Mouse (Mus musculus) 3134 (cell line): ENCODE measurements around the gene Gpank1.

Experiments
- DNase-seq: peaks from one replicate; pipeline ENCODE4 v3.0.0-alpha.2; 2011; ENCODE audit warnings: low spot score; ENCODE audit not compliant: insufficient read length; ENCODE audit errors: extremely low read depth

Gene Gpank1

DNA sequence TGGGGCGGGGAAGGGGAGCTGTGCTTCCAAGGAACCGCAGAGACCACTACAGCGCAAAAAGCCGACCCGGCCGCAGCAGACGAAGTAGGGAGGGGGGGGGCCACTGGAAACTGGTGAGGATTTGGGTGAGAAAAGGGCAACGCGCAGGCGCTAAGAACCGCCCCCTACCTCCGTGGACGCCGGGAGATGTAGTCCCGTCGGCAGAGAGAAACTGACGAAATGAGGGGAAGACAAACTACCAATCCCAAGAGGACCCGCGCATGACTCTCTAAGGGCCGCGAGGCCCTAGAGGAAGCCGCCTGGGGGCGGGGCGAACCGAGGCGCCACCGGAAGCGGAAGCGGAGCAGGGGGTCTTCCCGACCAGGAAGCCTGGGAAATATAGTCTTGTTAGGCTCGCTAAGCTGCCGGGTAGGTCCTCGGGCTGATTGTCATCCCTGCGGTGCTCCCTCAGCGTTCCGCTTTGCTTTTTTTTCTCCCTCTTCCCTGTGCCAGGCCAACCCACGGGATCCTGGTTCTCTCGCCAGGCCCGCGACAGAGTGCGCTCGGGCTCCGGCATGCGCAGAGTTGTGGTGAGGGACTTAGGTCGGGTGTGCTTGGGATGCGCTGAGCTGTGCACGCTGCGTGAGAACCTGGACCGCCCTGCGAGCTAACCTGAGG is at the start of gene Gpank1:
TSS of gene Gpank1 (plus strand) at position 313 of the 657 bp plus-strand sequence.
- peak; percentile 100 for DNase-seq

DNA sequence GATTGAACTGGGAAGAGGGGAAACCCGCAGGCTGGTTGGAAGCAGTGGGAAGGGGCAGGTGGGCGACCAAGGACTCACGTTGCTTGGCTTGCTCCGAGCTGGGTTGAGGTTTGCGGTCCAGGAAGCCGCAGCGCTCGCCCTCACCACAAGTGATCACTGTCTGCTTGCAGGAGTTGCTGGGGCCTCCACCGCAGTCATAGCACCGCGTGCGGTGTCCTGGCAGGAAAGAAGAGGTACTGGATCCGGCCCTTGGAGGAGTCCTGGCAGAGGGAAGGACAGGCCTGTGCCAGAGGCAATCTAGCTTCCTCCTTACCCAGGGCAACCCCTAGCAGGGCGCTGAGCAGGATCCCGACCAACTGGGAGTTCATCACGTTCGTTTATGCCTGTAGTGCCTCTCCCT is 47.2 kb upstream of the Gpank1 start:
- no peak for DNase-seq

DNA sequence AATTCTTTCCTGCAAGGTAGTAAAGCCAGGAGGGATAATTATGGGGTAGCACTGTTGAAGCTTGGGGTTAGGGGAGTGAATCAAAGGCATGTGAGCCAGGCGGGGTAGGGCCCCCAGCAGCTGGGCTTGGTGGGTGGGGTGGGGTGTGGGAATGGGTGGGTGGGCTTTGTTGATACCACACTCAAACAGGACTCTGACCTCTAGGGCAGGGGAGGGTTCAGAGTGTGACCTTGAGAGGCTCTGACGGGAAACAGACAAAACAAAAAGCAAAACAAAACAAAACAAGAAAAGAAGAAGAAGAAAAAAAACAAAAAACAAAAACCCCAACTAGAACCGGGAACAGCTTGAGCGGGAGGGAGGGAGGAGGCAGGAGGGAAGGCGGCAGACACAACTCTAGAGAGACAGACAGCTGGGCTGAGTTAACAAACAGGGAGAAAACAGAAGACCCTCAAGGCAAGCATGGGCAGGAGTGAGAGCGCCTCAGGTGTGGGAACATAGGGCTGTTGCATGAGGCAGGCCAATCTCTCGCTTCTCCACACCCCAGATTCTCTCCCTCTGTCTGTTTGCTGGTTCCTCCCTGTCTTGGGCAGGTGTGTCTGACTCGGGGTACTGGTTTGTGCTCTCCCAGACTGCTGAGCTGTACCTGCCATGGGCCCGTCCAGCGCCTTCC is 44.6 kb upstream of the Gpank1 start, which contains the start of gene Ly6g6e:
TSS of gene Ly6g6e (plus strand) at position 396 of the 670 bp plus-strand sequence.
- no peak for DNase-seq

DNA sequence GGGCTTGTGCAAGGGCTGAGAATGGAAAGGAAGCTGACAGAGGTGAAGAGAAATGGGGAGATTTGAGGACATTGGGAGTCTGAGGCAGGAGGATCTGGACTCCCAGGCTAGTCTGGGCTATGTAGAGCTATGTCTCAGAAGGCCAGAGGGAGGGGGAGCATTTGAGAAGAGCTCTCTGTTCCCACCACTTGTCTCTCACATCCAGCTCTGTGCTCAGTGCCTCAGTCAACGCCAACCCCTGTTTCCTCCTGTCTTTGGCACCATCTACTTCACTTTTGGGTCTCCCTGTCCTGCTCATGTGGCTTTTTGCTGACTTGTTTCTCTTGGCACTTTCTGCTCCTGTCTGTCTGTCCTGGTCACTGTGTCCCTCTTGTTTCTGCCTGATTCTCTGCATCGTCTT is 44.0 kb upstream of the Gpank1 start:
- DNase-seq: no peak

DNA sequence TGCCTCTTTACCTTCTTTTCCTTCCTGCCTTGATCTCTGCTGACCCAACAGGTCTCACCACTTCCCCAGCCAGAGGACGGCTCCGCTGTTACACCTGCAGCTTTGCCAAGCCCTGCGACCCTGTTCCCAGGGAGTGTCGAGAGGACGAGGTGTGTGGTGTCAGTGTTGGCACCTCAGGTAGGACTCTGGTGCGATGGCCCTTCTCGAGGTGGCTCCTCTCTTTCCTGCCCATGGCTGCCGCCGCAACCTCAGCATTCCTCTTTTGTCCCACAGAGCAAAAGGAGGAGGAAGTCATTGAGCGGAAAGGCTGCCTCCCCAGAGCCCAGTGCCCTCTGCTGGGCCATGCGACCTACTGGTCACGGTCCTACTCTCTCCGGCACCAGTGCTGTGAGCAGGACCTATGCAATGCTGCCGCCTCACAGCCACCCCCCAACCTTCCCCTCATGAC is 43.4 kb upstream of the Gpank1 start, which contains the start of gene Ly6g6d:
TSS of gene Ly6g6d (minus strand) at position 280 of the 448 bp plus-strand sequence.
- no peak for DNase-seq

DNA sequence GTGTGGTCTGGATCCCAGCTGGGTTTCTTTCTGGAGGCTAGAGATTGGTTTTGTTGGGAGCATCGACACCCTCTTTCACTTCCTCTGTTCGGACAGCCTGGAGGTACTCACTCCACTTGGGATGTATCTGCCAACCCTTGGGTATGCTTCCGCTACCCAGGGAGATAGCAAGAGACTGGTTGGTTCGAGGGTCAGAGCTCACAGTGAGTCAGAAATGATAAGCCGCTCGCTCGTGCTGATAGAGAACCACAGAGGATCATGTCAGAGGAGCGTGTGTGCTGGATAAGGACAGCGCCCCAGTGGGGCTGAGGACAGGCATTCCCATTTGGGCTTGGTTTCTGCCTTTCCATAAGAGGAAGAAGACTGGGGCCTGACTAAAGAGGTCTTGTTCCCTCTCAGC is 41.5 kb upstream of the Gpank1 start:
- no peak for DNase-seq

DNA sequence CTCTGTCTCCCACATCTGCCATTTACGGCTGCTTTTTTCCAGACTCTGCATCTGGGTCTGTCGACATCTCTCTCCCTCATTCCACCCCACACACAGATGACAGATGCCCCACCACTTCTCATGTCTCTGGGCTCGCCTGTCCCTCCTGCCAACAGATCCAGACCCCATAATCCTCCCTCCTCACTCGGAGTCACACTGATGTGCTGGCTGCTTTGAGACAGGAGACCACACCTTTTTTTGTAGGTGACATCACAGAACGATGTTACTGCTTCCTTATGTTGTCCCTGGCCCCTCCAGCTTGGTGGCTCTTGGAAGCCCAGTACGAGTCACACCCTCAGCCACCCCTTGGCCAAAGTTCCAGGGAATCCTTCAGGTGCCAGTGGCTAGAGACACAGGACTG is 41.0 kb upstream of the Gpank1 start:
- DNase-seq: no peak

DNA sequence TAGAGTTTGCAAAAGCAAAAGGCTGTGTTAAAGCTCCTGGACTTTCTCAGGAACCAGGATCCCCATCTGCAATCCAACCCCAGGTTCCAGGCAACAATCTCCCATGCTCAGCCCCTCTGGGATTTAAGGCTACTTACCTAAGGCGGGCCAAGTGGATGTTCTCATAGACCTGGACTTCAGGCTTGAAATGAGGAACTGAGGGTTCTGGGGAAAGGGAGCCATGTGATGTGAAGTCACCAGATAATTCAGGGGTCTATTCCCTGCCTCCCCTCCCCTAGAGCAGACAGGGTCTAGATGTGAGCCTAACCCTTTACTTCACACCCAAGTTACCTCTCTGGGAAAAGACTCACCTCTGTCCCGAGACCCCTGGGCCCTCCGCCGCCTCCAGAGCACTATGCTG is 40.5 kb upstream of the Gpank1 start:
- DNase-seq: no peak

DNA sequence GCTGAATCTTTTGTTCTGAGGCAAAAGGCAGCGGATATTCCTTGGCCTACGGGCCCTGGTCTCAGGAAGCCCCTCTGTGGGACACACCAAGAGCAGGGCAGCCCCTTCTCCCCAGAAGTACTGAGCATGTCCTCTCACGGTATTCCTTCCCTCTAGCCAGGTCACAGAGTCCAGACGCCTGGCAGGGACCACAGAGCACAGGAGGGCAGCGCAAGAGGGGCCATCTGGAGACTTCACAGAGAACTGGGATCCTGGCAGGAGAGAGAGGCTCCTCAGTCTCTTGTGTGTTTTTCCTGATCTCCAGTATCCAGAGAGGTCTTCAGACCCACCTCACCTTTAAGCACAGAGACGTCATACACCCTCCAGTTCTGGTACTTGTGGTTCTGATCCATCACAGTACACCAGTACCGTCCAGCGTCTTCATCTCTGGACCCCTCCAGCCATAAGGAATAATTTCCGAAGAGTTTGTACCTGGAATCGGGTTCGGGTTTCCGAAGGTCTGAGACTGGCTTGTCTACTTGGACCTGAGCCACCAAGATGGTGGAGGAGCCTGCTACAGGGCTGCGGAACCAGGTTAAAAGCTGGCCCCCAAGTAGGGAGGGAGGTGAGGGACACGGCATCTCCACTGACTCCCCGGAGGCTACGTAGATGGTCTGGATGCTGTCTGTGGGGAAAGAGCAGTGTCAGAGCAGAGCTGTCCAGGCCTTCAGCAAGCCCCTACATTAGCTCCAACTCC is 38.2 kb upstream of the Gpank1 start:
- DNase-seq: no peak

DNA sequence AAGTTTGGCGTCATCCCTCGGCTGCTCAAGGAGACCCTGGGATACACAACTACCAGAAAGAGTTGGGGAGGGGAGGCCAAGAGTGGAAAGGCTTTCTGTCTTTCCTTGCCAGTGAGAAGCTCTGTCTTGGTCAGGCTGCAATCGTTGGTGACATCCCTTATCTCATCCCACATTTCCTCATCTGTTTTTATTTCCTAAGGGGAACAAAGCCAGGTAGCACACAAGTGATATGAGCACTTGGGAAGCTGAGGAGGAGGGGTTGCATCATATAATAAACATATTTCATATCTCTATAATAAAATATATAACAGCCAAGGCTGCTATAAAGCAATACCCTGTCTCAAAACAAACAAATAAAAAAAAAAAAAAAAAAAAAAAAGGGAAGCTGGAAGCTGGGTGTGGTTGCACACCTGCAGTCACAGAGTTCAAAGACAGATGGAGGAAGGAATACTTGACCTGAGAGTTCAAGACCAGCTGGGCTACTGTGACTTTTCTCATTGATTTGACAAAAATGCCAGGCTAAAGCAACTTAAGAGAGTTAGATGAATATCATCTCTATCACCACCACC is 37.2 kb upstream of the Gpank1 start:
- DNase-seq: no peak

DNA sequence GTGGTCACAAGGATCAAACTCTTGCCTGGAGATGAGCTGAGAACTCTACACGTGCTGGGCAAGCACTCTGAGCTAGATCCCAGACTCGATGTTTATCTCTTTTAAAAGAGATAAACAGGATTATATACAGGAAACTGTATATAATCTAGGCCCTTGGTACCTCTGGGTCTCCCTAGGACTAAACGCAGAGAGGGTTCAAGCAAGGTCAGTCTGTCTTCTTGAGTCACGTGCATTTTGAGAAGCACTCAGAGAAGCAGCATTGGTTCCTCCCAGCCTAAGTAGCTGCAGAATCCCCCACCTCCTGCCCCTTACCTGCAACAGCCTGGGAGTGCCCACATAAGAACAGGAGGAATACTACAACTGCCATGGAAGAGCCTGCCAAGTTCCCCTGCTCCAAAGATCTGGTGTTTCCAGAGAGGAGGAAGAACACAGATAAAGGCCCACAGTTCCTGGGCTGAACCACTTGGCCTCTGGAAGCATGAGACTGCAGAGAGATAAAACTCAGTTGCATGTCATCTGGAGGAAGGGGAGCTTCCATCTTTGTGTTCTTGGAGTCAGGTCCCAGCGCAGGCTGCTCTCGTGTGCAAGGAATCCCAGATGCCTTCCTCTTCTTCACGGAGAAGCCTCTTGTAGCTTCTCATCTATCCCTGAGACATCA is 35.9 kb upstream of the Gpank1 start, which contains the start of gene Ly6g6f:
TSS of gene Ly6g6f (minus strand) at position 403 of the 658 bp plus-strand sequence.
- no peak for DNase-seq

DNA sequence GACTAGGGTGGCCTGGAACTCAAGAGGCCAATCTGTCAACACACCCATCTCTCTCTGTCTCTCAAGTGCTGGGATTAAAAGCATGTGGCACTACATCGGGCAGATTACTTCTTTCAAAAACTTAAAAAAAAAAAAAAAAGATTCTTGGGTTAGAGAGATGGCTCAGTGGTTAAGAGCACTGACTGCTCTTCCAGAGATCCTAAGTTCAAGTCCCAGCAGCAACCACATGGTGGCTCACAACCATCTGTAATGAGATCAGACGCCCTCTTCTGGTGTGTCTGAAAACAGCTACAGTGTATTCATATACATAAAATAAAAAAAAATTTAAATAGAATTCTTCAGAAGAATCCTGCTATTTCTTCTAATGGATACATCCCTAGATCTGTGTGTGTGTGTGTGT is 33.1 kb upstream of the Gpank1 start:
- DNase-seq: no peak

DNA sequence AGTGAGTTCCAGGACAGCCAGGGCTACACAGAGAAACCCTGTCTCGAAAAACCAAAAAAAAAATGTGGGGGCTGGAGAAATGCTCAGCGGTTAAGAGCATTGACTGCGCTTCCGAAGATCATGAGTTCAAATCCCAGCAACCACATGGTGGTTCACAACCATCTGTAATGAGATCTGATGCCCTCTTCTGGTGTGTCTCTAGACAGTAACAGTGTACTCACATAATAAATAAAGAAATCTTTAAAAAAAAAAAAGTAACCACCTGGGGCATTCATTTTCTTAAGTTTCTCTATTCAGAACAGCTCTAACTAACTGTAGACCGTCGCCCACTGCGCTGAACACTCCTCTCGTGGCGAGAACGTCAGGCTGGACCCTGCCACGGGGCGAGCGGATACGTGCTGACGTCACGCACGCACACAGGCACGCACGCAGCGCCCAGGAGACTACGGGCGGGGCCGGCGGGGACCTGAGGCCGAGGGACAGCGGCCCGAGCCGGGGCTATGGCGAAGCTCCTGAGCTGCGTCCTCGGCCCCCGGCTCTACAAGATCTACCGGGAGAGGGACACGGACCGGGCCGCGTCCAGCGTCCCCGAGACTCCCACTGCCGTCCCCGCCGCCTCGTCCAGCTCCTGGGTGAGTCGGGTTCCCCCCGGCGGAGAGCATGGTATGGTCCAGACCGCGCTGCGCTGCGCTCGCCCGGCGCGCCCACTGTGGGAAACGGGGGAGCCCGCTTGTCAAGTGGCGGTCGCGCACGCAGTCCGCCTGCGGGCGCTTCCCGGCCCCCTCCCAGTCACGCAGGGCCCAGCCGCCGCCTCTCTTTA is 32.2 kb upstream of the Gpank1 start, which contains the start of gene Abhd16a:
TSS of gene Abhd16a (plus strand) at position 439 of the 820 bp plus-strand sequence.
- DNase-seq: peak; percentile 95

DNA sequence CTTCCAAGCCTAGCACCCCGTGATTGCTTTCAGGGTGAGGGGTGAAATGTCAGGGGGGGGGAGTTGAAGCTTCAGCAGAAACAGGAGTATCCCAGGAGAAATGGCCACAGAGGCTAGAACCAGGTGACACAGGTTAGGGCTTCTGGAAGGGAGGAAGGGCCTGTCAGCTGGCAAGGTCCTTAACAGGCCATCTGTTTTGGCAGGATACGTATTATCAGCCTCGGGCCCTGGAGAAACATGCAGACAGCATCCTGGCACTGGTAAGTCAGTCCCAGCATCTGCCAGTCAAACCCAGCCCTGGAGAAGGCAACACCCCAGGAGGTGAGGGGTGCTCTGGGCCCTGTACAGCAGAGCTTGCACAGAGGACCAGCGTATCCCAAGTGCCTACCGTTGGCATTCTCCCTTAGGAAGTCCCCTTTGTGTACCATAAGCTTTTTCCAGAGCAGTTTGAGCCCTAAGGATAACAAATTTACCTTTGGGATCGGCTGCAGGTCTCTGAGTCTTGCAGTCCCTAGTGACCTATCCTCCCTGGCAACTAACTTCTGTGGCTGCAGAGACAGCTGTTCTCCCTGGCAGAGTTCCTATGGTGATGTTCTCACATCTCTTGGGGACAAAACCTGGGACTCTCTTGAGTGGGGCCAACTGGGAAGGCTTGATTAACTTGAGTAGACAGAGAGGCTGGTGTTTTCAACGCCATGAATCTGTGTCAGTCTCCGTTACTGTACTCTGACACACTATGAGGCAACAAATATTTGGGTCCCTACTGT is 30.9 kb upstream of the Gpank1 start:
- DNase-seq: no peak

DNA sequence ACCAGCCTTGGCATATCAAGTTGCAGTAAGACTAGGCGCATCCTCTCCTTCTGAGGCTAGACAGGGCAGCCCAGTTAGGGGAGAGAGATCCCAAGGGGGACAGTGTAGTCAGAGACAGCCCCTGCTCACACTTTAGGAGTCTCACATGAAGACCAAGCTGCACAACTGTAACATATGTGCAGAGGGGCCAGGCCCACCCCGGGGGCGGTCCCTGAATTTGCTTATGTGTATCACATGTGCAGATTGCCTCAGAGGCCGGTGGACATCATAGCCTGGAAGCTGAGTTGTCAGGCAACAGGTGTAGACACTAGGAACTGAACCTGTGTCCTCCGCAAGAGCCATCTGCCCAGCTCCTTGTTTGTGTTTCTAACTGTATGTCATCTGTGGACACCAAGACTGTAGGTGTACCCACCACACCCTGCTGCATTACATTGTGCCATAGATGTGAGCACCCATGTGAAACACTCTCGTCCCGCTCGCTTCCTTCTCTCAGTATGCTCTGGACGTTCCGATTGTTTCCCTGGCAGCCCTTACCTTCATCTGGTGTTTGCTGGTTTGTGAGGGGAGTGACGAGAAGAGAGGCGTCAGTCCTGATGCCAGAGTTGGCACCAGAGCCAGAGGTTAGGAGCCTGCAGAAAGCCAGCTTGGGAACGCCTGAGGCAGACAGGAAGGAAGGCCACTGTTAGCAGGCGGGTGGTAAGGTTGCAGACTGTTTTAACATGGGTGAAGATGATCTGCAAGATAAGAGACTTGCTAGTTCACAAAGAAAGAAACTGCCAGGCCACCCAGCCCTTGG is 28.7 kb upstream of the Gpank1 start:
- no peak for DNase-seq

DNA sequence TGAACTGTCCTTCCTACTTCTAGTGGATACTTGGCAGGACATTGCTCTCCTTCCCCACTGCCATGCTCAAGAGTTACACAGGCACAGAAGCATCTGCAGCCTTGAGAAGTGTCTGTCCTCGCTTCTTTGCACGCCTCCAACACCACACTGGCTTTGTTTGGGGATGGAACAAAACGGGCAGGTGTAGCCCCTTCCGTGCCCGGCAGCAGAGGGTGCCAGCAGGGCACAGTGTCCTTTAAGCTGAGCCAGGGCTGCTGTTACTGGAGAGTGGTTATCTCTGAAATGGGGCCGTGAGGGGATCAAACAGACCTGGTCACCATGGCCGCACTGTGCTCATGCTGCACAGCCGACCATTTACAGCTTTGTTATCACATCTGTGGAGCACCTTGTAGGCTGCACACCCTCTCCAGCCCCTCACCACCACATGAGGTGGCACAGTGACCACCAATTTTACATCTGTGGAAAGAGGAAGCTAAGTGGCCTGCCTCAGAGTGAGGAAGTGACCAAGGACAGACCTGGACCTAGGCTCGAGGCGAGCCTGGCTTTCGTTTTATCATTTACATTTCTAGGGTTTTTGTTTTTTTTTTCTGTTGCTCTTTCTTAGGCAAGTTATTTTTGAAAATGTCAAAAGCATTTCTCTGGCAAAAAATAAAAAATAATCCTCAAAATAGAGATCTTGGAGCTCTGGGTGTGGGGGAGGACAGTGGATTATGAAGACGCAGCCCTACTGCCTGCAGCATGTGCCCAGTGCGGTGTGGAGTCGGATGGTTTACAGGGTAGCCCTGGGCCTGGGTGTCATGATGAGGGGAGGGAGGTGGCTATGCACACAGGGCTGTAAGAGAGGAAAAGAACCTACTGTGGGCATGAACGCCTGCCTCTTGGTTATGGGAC is 26.5 kb upstream of the Gpank1 start:
- no peak for DNase-seq

DNA sequence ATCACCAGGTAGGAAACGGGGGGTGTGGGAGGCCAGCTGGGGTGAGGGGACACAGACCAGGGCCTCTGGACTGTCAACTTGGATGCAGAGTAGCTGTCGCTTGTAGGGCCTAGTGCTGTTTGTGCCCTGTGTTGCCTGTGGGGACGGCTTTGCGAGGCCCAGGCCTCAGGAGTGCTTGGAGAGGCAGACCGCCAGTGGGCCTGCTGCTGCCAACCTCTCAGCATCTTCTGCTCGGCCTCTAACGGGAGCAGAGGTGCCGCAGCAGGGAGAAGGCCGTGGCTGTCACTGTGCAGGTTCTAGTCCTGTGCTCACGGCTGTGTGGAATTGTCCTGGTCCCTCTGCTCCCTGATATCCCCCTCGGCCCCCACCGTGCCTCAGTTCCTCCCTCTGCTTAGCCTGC is 24.7 kb upstream of the Gpank1 start:
- no peak for DNase-seq
